Mouse (Mus musculus) right cerebral cortex, adult 2 months (tissue): ENCODE measurements around the gene Actl11.

Source experiments
- DNase-seq, 2 experiments: peaks; one replicate each; pipeline ENCODE4 v3.0.0; 2021 to 2022; ENCODE audit warnings: low spot score in 2 of 2

Actl11 gene

GRCm38 (mm10) chr9:107961351-107961762 is 33.1 kb downstream of the Actl11 start:
- peak; percentile 88 to 90 for DNase-seq

- peak; percentile 74 to 75 for DNase-seq
Measured at GRCm38 (mm10) chr9:107961881-107962280, 33.6 kb downstream of the Actl11 start.

GRCm38 (mm10) chr9:107962916-107963315 is 34.6 kb downstream of the Actl11 start:
- DNase-seq: no peak

- DNase-seq: peak; percentile 74 to 76
Measured at GRCm38 (mm10) chr9:107963700-107964099, 35.4 kb downstream of the Actl11 start.

- no peak for DNase-seq
Measured at GRCm38 (mm10) chr9:107964681-107965080, 36.4 kb downstream of the Actl11 start.

GRCm38 (mm10) chr9:107966676-107967075 is 38.4 kb downstream of the Actl11 start:
- DNase-seq: no peak

GRCm38 (mm10) chr9:107967437-107967836 is 39.2 kb downstream of the Actl11 start:
- DNase-seq: no peak

GRCm38 (mm10) chr9:107968531-107968930 is 40.3 kb downstream of the Actl11 start:
- no peak for DNase-seq

GRCm38 (mm10) chr9:107970311-107970710 is 42.0 kb downstream of the Actl11 start:
- DNase-seq: no peak

GRCm38 (mm10) chr9:107971690-107972541 is 43.6 kb downstream of the Actl11 start:
- DNase-seq: no peak

GRCm38 (mm10) chr9:107974491-107975171 is 46.4 kb downstream of the Actl11 start:
- DNase-seq: no peak

GRCm38 (mm10) chr9:107975399-107976386 is 47.4 kb downstream of the Actl11 start, which contains the start of gene Uba7:
Gene Uba7 (plus strand): TSS chr9:107975505.
- DNase-seq: no peak

GRCm38 (mm10) chr9:107978815-107979214 is 50.5 kb downstream of the Actl11 start:
- DNase-seq: no peak
